Mouse (Mus musculus): Measurements from ENCODE around the gene Phf6. TPM values are rescaled to one million over a fixed set of nuclear protein-coding genes. Genes with fewer than 3 reads are reported as not detected.

Gene Phf6
- polyA plus RNA-seq, 1 experiment from 2014 or later = 16.7 TPM

DNA sequence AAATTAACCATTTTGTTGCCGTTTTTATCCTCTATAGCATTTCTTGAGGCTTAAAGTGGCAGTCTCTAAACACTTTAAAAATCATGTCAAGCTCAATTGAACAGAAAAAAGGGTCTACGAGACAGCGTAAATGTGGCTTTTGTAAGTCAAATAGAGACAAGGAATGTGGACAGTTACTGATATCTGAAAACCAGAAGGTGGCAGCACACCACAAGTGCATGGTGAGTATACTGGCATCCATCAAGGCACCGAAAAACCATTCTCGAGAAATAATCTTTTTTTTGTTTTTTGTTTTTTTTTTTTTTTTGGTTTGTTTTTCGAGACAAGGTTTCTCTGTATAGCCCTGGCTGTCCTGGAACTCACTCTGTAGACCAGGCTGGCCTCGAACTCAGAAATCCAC, 4.5 kb downstream of the Phf6 start:
- H3K9ac ChIP-seq (ENCODE audit: low read length) = no peak overlapping the region
- no peaks in the 10 kb centered on the region for H3K9me3 ChIP-seq (ENCODE audit: control insufficient read depth, low read length)
- H3K4me2 ChIP-seq (ENCODE audit: low read length) = no peak overlapping the region
- H3K4me1 ChIP-seq (ENCODE audit: control insufficient read depth in 2 of 2, insufficient read depth in 2 of 2, low read length in 2 of 2) = 0 out of 4 replicates have a peak, but pooled peaks cover 0 to 6% of the 10 kb centered on the region in 2 experiments
- H3K27me3 ChIP-seq (ENCODE audit: control insufficient read depth, insufficient read depth, low read length) = no peaks in the 10 kb centered on the region
- H3K36me3 ChIP-seq (ENCODE audit: control insufficient read depth, insufficient read depth, low read length) = no peaks in the 10 kb centered on the region
- ATAC-seq (ENCODE audit: insufficient number of reproducible peaks, insufficient read depth, low FRiP score, low read depth) = no peak
- H3K4me3 ChIP-seq (ENCODE audit: control insufficient read depth in 1 of 2, insufficient read depth in 1 of 2, low read depth in 1 of 2, low read length in 2 of 2) = no peak overlapping the region
- 73% methylated on average over 7 of the region's 7 CpGs for WGBS
- H3K27ac ChIP-seq (replicated peaks in 1 of 2; ENCODE audit: control insufficient read depth in 1 of 2, insufficient read depth in 1 of 2, low read depth in 2 of 2, low read length in 2 of 2) = no peak overlapping the region

DNA sequence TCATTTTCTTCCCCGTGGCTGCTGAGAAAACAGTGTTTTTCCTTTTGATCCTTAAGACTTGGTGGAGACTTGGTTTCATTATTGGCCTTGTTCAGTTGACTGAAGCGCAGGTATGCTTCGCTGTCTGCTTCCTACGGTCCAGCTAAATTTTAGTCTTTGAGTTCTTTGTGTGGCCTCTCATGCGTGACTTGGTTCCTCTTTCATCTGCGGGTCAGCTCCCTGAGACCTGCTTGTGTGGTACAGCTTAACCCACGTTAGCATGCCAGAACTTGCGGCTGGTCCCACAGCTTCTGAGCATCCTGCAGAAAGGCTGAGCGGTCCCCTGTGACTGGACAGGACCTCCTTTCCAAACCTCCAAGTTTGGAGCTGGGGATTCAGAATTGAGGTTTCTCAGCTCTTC, 14.7 kb downstream of the Phf6 start:
- H3K9me3 ChIP-seq (ENCODE audit: control insufficient read depth, low read length) = no peaks in the 10 kb centered on the region
- no peak overlapping the region for H3K27ac ChIP-seq (replicated peaks in 1 of 2; ENCODE audit: control insufficient read depth in 1 of 2, insufficient read depth in 1 of 2, low read depth in 2 of 2, low read length in 2 of 2)
- H3K9ac ChIP-seq (ENCODE audit: low read length) = no peak overlapping the region
- H3K4me2 ChIP-seq (ENCODE audit: low read length) = no peak overlapping the region
- H3K27me3 ChIP-seq (ENCODE audit: control insufficient read depth, insufficient read depth, low read length) = no peaks in the 10 kb centered on the region
- no peak overlapping the region for H3K4me3 ChIP-seq (ENCODE audit: control insufficient read depth in 1 of 2, insufficient read depth in 1 of 2, low read depth in 1 of 2, low read length in 2 of 2)
- no peaks in the 10 kb centered on the region; a peak in 1 of 4 replicates for H3K4me1 ChIP-seq (ENCODE audit: control insufficient read depth in 2 of 2, insufficient read depth in 2 of 2, low read length in 2 of 2)
- no peaks in the 10 kb centered on the region for H3K36me3 ChIP-seq (ENCODE audit: control insufficient read depth, insufficient read depth, low read length)
- 91% methylated on average over 9 of the region's 9 CpGs for WGBS
- ATAC-seq (ENCODE audit: insufficient number of reproducible peaks, insufficient read depth, low FRiP score, low read depth) = no peak

GRCm38 (mm10) chrX:52928883-52929282, 16.8 kb downstream of the Phf6 start:
- 26% methylated on average over 1 of the region's 1 CpGs for WGBS
- H3K9ac ChIP-seq (ENCODE audit: low read length) = no peak overlapping the region
- no peaks in the 10 kb centered on the region; a peak in 1 of 4 replicates for H3K4me1 ChIP-seq (ENCODE audit: control insufficient read depth in 2 of 2, insufficient read depth in 2 of 2, low read length in 2 of 2)
- no peak overlapping the region for H3K27ac ChIP-seq (replicated peaks in 1 of 2; ENCODE audit: control insufficient read depth in 1 of 2, insufficient read depth in 1 of 2, low read depth in 2 of 2, low read length in 2 of 2)
- H3K27me3 ChIP-seq (ENCODE audit: control insufficient read depth, insufficient read depth, low read length) = no peaks in the 10 kb centered on the region
- H3K36me3 ChIP-seq (ENCODE audit: control insufficient read depth, insufficient read depth, low read length) = no peaks in the 10 kb centered on the region
- no peaks in the 10 kb centered on the region for H3K9me3 ChIP-seq (ENCODE audit: control insufficient read depth, low read length)
- ATAC-seq (ENCODE audit: insufficient number of reproducible peaks, insufficient read depth, low FRiP score, low read depth) = no peak
- H3K4me2 ChIP-seq (ENCODE audit: low read length) = no peak overlapping the region
- H3K4me3 ChIP-seq (ENCODE audit: control insufficient read depth in 1 of 2, insufficient read depth in 1 of 2, low read depth in 1 of 2, low read length in 2 of 2) = no peak overlapping the region

DNA sequence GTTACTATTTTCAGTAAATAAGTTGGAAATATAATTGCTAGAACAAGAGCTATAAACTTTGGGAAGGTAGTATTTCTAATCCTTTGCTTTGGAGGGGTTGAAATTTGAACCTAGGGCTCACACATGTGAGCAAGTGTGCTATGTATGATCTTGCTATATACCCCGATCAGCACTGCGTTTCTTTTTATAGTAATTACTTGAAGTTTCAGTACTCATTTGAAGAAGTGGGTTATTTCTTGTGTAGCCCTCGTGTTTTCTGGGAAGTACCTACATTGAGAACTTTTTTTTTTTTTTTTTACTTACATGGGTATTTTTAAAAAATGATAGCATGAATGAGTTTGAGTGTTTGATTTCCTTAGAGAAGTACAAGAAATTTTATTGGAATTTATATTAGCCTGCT, 17.7 kb downstream of the Phf6 start:
- Histone ChIP-seq H3K36me3 (ENCODE audit: control insufficient read depth, insufficient read depth, low read length) (no peaks in the 10 kb centered on the region), H3K9ac (ENCODE audit: low read length) (no peak overlapping the region), H3K4me1 (ENCODE audit: control insufficient read depth in 2 of 2, insufficient read depth in 2 of 2, low read length in 2 of 2) (no peaks in the 10 kb centered on the region; a peak in 1 of 4 replicates), H3K4me3 (ENCODE audit: control insufficient read depth in 1 of 2, insufficient read depth in 1 of 2, low read depth in 1 of 2, low read length in 2 of 2) (no peak overlapping the region), H3K27ac (replicated peaks in 1 of 2; ENCODE audit: control insufficient read depth in 1 of 2, insufficient read depth in 1 of 2, low read depth in 2 of 2, low read length in 2 of 2) (no peak overlapping the region), H3K27me3 (ENCODE audit: control insufficient read depth, insufficient read depth, low read length) (no peaks in the 10 kb centered on the region), H3K4me2 (ENCODE audit: low read length) (no peak overlapping the region), H3K9me3 (ENCODE audit: control insufficient read depth, low read length) (no peaks in the 10 kb centered on the region)
- WGBS = 79% methylated on average over 3 of the region's 3 CpGs
- ATAC-seq (ENCODE audit: insufficient number of reproducible peaks, insufficient read depth, low FRiP score, low read depth) = no peak

GRCm38 (mm10) chrX:52930191-52930590, 18.1 kb downstream of the Phf6 start:
- no peak for ATAC-seq (ENCODE audit: insufficient number of reproducible peaks, insufficient read depth, low FRiP score, low read depth)
- 77% methylated on average over 5 of the region's 5 CpGs for WGBS
- Histone ChIP-seq H3K9ac (ENCODE audit: low read length) (no peak overlapping the region), H3K27me3 (ENCODE audit: control insufficient read depth, insufficient read depth, low read length) (no peaks in the 10 kb centered on the region), H3K9me3 (ENCODE audit: control insufficient read depth, low read length) (no peaks in the 10 kb centered on the region), H3K4me2 (ENCODE audit: low read length) (no peak overlapping the region), H3K36me3 (ENCODE audit: control insufficient read depth, insufficient read depth, low read length) (no peaks in the 10 kb centered on the region), H3K4me3 (ENCODE audit: control insufficient read depth in 1 of 2, insufficient read depth in 1 of 2, low read depth in 1 of 2, low read length in 2 of 2) (no peak overlapping the region), H3K27ac (replicated peaks in 1 of 2; ENCODE audit: control insufficient read depth in 1 of 2, insufficient read depth in 1 of 2, low read depth in 2 of 2, low read length in 2 of 2) (no peak overlapping the region), H3K4me1 (ENCODE audit: control insufficient read depth in 2 of 2, insufficient read depth in 2 of 2, low read length in 2 of 2) (no peaks in the 10 kb centered on the region; a peak in 1 of 4 replicates)

GRCm38 (mm10) chrX:52932161-52932560, 20.1 kb downstream of the Phf6 start:
- Histone ChIP-seq H3K4me1 (ENCODE audit: control insufficient read depth in 2 of 2, insufficient read depth in 2 of 2, low read length in 2 of 2) (no peaks in the 10 kb centered on the region), H3K36me3 (ENCODE audit: control insufficient read depth, insufficient read depth, low read length) (no peaks in the 10 kb centered on the region), H3K27me3 (ENCODE audit: control insufficient read depth, insufficient read depth, low read length) (no peaks in the 10 kb centered on the region), H3K27ac (replicated peaks in 1 of 2; ENCODE audit: control insufficient read depth in 1 of 2, insufficient read depth in 1 of 2, low read depth in 2 of 2, low read length in 2 of 2) (no peak overlapping the region), H3K9ac (ENCODE audit: low read length) (no peak overlapping the region), H3K4me2 (ENCODE audit: low read length) (no peak overlapping the region), H3K9me3 (ENCODE audit: control insufficient read depth, low read length) (no peaks in the 10 kb centered on the region), H3K4me3 (ENCODE audit: control insufficient read depth in 1 of 2, insufficient read depth in 1 of 2, low read depth in 1 of 2, low read length in 2 of 2) (no peak overlapping the region)
- ATAC-seq (ENCODE audit: insufficient number of reproducible peaks, insufficient read depth, low FRiP score, low read depth) = no peak
- 57% methylated on average over 1 of the region's 1 CpGs for WGBS

DNA sequence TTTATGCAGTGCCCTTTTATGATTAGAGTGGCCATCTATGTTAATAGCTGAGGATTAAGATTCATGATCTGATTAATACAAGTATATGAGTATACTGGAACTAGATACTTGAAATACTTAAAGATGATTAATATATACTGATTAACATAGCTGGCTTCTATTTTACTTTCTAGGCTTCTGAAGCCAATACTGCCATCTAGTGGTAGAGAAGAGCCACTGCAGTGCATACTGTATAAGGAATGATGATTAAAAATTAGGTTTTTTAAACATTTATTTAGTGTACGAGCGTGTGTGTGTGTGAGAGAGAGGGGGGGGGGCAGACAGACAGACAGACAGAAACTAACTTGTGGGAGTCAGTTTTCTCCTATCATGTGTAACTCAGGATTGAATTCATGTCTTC, 22.4 kb downstream of the Phf6 start:
- H3K4me1 ChIP-seq (ENCODE audit: control insufficient read depth in 2 of 2, insufficient read depth in 2 of 2, low read length in 2 of 2) = no peaks in the 10 kb centered on the region
- H3K27me3 ChIP-seq (ENCODE audit: control insufficient read depth, insufficient read depth, low read length) = no peaks in the 10 kb centered on the region
- H3K27ac ChIP-seq (replicated peaks in 1 of 2; ENCODE audit: control insufficient read depth in 1 of 2, insufficient read depth in 1 of 2, low read depth in 2 of 2, low read length in 2 of 2) = no peak overlapping the region
- 46% methylated on average over 2 of the region's 2 CpGs for WGBS
- no peaks in the 10 kb centered on the region; the same call in none of the 2 replicates for H3K36me3 ChIP-seq (ENCODE audit: control insufficient read depth, insufficient read depth, low read length)
- H3K9ac ChIP-seq (ENCODE audit: low read length) = no peak overlapping the region
- H3K4me3 ChIP-seq (ENCODE audit: control insufficient read depth in 1 of 2, insufficient read depth in 1 of 2, low read depth in 1 of 2, low read length in 2 of 2) = no peak overlapping the region
- H3K9me3 ChIP-seq (ENCODE audit: control insufficient read depth, low read length) = no peaks in the 10 kb centered on the region
- no peak overlapping the region for H3K4me2 ChIP-seq (ENCODE audit: low read length)
- no peak for ATAC-seq (ENCODE audit: insufficient number of reproducible peaks, insufficient read depth, low FRiP score, low read depth)

DNA sequence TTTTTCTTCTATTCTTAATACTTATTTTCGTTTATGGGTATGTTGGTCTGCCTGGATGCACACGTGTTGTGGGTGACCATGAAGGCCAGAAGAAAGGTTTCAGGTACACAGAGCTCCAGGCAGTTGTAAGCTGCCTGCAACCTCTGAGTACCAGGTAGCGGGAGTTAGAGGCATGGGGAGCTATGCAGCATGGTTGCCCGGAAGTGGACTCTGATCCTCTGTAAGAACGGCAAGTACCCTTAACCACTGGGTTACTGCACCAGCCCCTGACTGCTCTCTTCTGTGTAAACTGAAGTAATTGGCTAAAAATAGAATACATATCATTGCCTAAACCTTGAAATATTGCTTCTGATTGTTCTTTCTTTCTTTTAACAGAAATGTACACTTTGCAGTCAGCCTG, 33.4 kb downstream of the Phf6 start:
- Histone ChIP-seq H3K4me2 (ENCODE audit: low read length) (no peak overlapping the region), H3K9me3 (ENCODE audit: control insufficient read depth, low read length) (no peaks in the 10 kb centered on the region), H3K4me1 (ENCODE audit: control insufficient read depth in 2 of 2, insufficient read depth in 2 of 2, low read length in 2 of 2) (no peaks in the 10 kb centered on the region), H3K36me3 (ENCODE audit: control insufficient read depth, insufficient read depth, low read length) (peaks cover 41% of the 10 kb centered on the region), H3K4me3 (ENCODE audit: control insufficient read depth in 1 of 2, insufficient read depth in 1 of 2, low read depth in 1 of 2, low read length in 2 of 2) (no peak overlapping the region), H3K27me3 (ENCODE audit: control insufficient read depth, insufficient read depth, low read length) (no peaks in the 10 kb centered on the region), H3K27ac (replicated peaks in 1 of 2; ENCODE audit: control insufficient read depth in 1 of 2, insufficient read depth in 1 of 2, low read depth in 2 of 2, low read length in 2 of 2) (no peak overlapping the region), H3K9ac (ENCODE audit: low read length) (no peak overlapping the region)
- 75% methylated on average over 5 of the region's 5 CpGs for WGBS
- no peak for ATAC-seq (ENCODE audit: insufficient number of reproducible peaks, insufficient read depth, low FRiP score, low read depth)

Data from heart, embryonic 14.5 days (tissue).